Mouse (Mus musculus): ENCODE results near the gene Iqgap1.

DNA sequence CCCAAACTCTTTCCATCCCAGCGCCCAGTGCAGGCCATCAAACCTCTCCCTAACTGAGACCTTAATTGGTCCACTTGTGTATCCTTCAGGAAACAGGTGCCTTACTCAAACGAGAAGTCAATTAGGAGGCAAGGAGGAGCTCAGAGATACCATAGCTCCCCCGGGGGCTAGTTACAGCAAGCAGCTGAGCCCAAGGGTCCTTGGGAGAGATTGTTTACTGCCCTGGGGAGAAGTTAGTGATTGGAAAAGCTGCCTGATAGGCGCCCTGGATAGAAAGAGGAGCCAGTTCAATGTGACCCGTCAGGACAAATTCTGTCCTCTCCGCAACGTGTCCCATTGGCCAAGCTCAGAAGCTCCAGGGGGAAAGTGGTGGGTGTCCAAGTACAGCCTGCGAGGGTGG lies 126.1 kb downstream of the Iqgap1 start:
- TF ChIP-seq EP300 (IDR thresholded peaks at IDR 0.05; ENCODE audit: insufficient read depth, low read depth, low read length): no peak
- TF ChIP-seq POLR2A (IDR thresholded peaks at IDR 0.05; ENCODE audit: insufficient read depth, low read length): no peak
- TF ChIP-seq CTCF (IDR thresholded peaks at IDR 0.05; ENCODE audit: low read depth, low read length): no peak
